Mouse (Mus musculus) stomach, postnatal 0 days (tissue): ENCODE results near the gene Ttll8. TPM values are rescaled to one million over a fixed set of nuclear protein-coding genes. Genes with fewer than 3 reads are reported as not detected.

Experiments
- ATAC-seq: fragments of 200-750 bp; cut with Nextera tagmentation; 2 replicates; pipeline ENCODE4 v1.8.0; 2017; ENCODE audit not compliant: low FRiP score, low TSS enrichment
- DNase-seq: peaks from one replicate; pipeline ENCODE4 v3.0.0-alpha.2; 2016; ENCODE audit warnings: low spot score
- H3K27ac ChIP-seq: fragments of 300-500 bp; sonication (generic); replicated peaks from 2 replicates; pipeline ENCODE4 v1.5.1; 2014; ENCODE audit warnings: mild to moderate bottlenecking, control low read depth
- H3K27me3 ChIP-seq: fragments of 300-500 bp; sonication (generic); 2 replicates; pipeline ENCODE4 v1.6.1; 2014; ENCODE audit warnings: low read length; ENCODE audit not compliant: control insufficient read depth, insufficient read depth
- H3K36me3 ChIP-seq: fragments of 300-500 bp; sonication (generic); 2 replicates; pipeline ENCODE4 v1.6.1; 2014; ENCODE audit warnings: low read length, mixed read lengths; ENCODE audit not compliant: control insufficient read depth, insufficient read depth
- H3K4me1 ChIP-seq: fragments of 300-500 bp; sonication (generic); replicated peaks from 2 replicates; pipeline ENCODE4 v1.6.1; 2014; ENCODE audit warnings: antibody characterized with exemption; ENCODE audit not compliant: control insufficient read depth, insufficient read depth
- H3K4me2 ChIP-seq: fragments of 300-500 bp; sonication (generic); replicated peaks from 2 replicates; pipeline ENCODE4 v1.6.1; 2014; ENCODE audit warnings: low read depth, mild to moderate bottlenecking, control low read depth, moderate library complexity
- H3K4me3 ChIP-seq: fragments of 300-500 bp; sonication (generic); 2 replicates; pipeline ENCODE4 v1.5.1; 2014; ENCODE audit warnings: low read depth, low read length, control low read depth
- H3K9ac ChIP-seq: fragments of 300-500 bp; sonication (generic); 2 replicates; pipeline ENCODE4 v1.6.1; 2014; ENCODE audit warnings: mild to moderate bottlenecking, low read length, control low read depth, mixed read lengths
- H3K9me3 ChIP-seq: fragments of 300-500 bp; sonication (generic); 2 replicates; pipeline ENCODE4 v1.6.1; 2016; ENCODE audit warnings: low read length; ENCODE audit not compliant: control insufficient read depth
- CTCF ChIP-seq: IDR thresholded peaks from 2 replicates; pipeline ENCODE4 v1.5.1; 2016; ENCODE audit warnings: antibody characterized with exemption, low read depth, mild to moderate bottlenecking, moderate library complexity
- EP300 ChIP-seq: optimal IDR thresholded peaks from 2 replicates; pipeline ENCODE3; 2016; ENCODE audit warnings: antibody characterized with exemption
- WGBS: fragments of 180-500 bp; shearing (Covaris S2); extraction: QIAGEN DNeasy Blood & Tissue Kit; methylation state at CpG from one replicate; pipeline ENCODE4 v1.1.7; 2014; 5-methylcytosine and 5-hydroxymethylcytosine counted together
- polyA plus RNA-seq: library from polyadenylated mRNA; unstranded; fragments of >200 nt; fragmentation: Nextera tagmentation; extraction: Ambion mirVana; gene quantifications from 2 replicates; pipeline ENCODE4 v1.2.1, GENCODE M21; 2015

Gene Ttll8
- polyA plus RNA-seq, 1 experiment from 2014 or later = not detected

DNA sequence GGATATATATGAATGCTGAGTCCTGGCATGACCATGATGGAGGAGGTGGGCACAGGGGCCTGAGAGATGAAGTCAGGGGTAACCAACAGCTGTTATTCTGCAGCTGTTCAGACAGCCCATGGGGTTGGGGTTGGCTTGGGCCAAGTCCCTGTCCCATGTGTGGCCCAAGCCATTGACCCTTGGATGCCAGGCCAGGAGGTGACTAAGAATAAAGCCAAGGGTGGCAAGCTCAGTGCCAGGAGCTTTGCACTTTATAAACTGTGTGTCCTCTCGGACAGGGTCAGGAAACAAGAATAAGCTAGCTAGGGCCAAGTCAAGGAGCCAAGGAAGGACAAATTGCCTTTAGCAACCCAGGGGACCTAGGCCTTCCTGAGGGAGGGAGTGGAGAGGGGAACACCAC, 62.0 kb downstream of the Ttll8 start:
- H3K36me3 ChIP-seq = no peaks in the 10 kb centered on the region
- TF ChIP-seq CTCF = no peak
- no peak for TF ChIP-seq EP300
- 0 out of 2 replicates have a peak, but pooled peaks cover 2% of the 10 kb centered on the region for H3K4me1 ChIP-seq
- no peaks in the 10 kb centered on the region for H3K9me3 ChIP-seq
- H3K27ac ChIP-seq = no peak overlapping the region
- WGBS = 96% methylated on average over 1 of the region's 1 CpGs
- H3K9ac ChIP-seq = no peak overlapping the region
- no peak for DNase-seq
- H3K4me3 ChIP-seq = no peak overlapping the region
- H3K4me2 ChIP-seq = no peak overlapping the region
- no peak for ATAC-seq
- no peaks in the 10 kb centered on the region for H3K27me3 ChIP-seq

- no peak for TF ChIP-seq CTCF
- no peak for TF ChIP-seq EP300
- Histone ChIP-seq H3K27me3 (no peaks in the 10 kb centered on the region), H3K9me3 (no peaks in the 10 kb centered on the region), H3K36me3 (no peaks in the 10 kb centered on the region), H3K4me3 (no peak overlapping the region), H3K4me1 (0 out of 2 replicates have a peak, but pooled peaks cover 2% of the 10 kb centered on the region), H3K27ac (no peak overlapping the region), H3K9ac (no peak overlapping the region), H3K4me2 (peak overlapping the region; percentile 95)
- WGBS = 63% methylated on average over 8 of the region's 8 CpGs
- ATAC-seq = no peak
- no peak for DNase-seq
Measured at GRCm38 (mm10) chr15:88891676-88892040, 62.6 kb downstream of the Ttll8 start.

GRCm38 (mm10) chr15:88890751-88891675, 63.2 kb downstream of the Ttll8 start:
- peak overlapping the region; percentile 95 for H3K4me2 ChIP-seq
- H3K27ac ChIP-seq = peak overlapping the region; percentile 63; the same call in 1 of the 2 replicates
- H3K27me3 ChIP-seq = no peaks in the 10 kb centered on the region
- TF ChIP-seq CTCF = peak; percentile 33; the same call in 1 of the 2 replicates
- TF ChIP-seq EP300 = no peak
- 0 out of 2 replicates have a peak, but pooled peaks cover 2% of the 10 kb centered on the region for H3K4me1 ChIP-seq
- DNase-seq (peak; percentile 93), ATAC-seq (peak; percentile 93)
- 2% methylated on average over 36 of the region's 41 CpGs for WGBS
- peak overlapping the region; percentile 64 for H3K9ac ChIP-seq
- H3K36me3 ChIP-seq = no peaks in the 10 kb centered on the region
- H3K4me3 ChIP-seq = peak overlapping the region; percentile 49
- H3K9me3 ChIP-seq = no peaks in the 10 kb centered on the region

GRCm38 (mm10) chr15:88889994-88890393, 64.2 kb downstream of the Ttll8 start:
- no peaks in the 10 kb centered on the region for H3K9me3 ChIP-seq
- no peak overlapping the region for H3K9ac ChIP-seq
- no peak overlapping the region for H3K27ac ChIP-seq
- whole genome bisulfite sequencing = 71% methylated on average over 3 of the region's 3 CpGs
- H3K36me3 ChIP-seq = no peaks in the 10 kb centered on the region
- no peak for DNase-seq
- ATAC-seq = no peak
- peak overlapping the region; percentile 95; the same call in 1 of the 2 replicates for H3K4me2 ChIP-seq
- H3K4me3 ChIP-seq = no peak overlapping the region
- TF ChIP-seq EP300 (no peak), CTCF (no peak)
- 0 out of 2 replicates have a peak, but pooled peaks cover 2% of the 10 kb centered on the region for H3K4me1 ChIP-seq
- H3K27me3 ChIP-seq = no peaks in the 10 kb centered on the region

DNA sequence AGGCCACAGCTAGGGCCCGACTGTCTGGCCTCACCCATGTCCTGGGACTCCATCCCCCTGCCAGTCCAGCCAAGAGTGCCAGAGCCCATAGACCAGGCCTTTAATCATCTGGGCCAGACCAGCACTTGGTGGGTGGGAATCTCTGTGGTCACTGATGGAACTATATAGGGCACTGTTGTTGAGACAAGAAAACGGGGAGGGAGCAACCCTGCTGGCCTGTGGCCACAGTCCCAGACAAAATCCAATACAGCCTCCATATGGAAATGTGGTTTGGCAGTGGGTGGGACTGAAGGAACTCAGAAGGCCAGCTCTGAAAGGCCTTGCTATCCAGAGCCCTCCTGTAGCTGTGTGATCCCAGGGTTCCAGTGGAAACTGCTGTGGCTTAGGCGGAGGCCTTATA, 65.2 kb downstream of the Ttll8 start:
- no peak overlapping the region for H3K9ac ChIP-seq
- no peaks in the 10 kb centered on the region for H3K27me3 ChIP-seq
- no peak overlapping the region for H3K4me2 ChIP-seq
- ATAC-seq = no peak
- no peak overlapping the region for H3K27ac ChIP-seq
- 71% methylated on average over 3 of the region's 3 CpGs for WGBS
- TF ChIP-seq EP300 (no peak), CTCF (no peak)
- no peaks in the 10 kb centered on the region for H3K9me3 ChIP-seq
- DNase-seq = no peak
- no peaks in the 10 kb centered on the region for H3K36me3 ChIP-seq
- no peak overlapping the region for H3K4me3 ChIP-seq
- 0 out of 2 replicates have a peak, but pooled peaks cover 2% of the 10 kb centered on the region for H3K4me1 ChIP-seq

DNA sequence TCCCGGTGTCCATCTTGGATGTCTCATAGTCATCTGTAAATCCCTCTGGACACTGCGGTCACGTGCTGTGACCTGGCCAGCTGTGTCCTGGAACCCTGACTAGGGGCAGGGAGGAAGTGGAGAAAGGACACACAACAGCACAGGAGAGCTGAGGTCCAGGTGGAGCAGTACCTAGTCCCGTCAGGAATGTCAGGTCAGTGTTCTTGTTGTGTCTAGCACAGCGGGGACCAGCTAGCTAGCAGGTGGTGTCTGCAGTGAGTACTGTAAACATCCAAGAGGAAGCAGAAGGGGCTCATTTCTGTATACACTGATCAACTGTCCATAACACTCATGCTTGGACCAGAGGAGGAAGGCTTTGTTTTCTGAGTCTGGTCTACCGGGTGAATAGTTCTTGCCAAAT, 68.8 kb downstream of the Ttll8 start:
- 0 out of 2 replicates have a peak, but pooled peaks cover 2% of the 10 kb centered on the region for H3K4me1 ChIP-seq
- H3K4me3 ChIP-seq = no peak overlapping the region
- no peaks in the 10 kb centered on the region for H3K36me3 ChIP-seq
- no peak overlapping the region for H3K27ac ChIP-seq
- H3K27me3 ChIP-seq = no peaks in the 10 kb centered on the region
- no peak overlapping the region for H3K4me2 ChIP-seq
- TF ChIP-seq CTCF (no peak), EP300 (no peak)
- 71% methylated on average over 6 of the region's 6 CpGs for WGBS
- H3K9ac ChIP-seq = no peak overlapping the region
- H3K9me3 ChIP-seq = no peaks in the 10 kb centered on the region
- no peak for DNase-seq
- ATAC-seq = no peak
